9 mouse cellular contexts compared by ENCODE assay signal in the genomic region with DNA sequence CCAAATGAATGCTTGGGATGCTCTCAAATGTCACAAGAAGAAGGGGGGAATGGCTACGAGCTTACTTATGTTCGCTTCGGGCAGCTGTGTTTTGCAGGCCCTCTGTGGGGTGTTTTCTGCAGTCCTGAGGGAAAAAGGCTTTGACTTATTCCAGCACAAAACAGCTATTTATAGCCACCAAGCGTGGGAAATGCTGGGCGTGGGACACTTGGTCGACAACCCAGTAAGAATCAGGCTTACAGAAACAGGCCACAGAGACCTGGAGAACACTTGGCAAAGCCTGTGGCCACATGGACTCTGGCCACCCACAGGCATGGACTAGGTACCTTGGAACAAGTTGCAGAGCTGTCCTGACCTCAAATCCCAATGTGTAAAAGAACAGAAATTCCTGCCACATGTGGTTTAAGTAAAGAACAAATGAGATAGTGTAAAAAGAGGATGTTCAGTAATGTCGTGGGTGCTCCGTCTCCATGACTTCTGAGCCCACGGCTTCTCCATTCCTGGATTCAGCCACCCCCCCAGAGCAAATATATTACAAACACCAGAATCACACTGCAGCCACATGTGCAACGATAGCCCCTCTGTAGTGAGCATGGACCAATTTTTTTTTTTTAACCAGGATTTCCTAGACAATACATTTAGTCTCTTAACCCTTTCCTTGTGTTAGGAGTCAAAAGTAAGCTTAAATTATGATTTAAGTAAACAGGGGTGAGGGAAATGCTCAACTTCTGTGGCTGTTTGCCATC. TPM values are rescaled to one million over a fixed set of nuclear protein-coding genes. Genes with fewer than 3 reads are reported as not detected.
DNase-seq lines count a peak whose midpoint lies in the region; ATAC-seq and TF ChIP-seq lines count a peak whose summit lies in the region.
"Had no signal": no experiment of that assay in that cellular context is flagged by ENCODE, and none has a peak within 500 bp of the region (broad histone marks: within the 10 kb centered on the region; RNA-seq: fewer than 3 reads in every experiment).

No protein-coding gene starts in this region.

- no peaks in the 10 kb centered on the region for H3K9me3 ChIP-seq in ES-Bruce4 (replicated peaks; ENCODE audit: control insufficient read depth, insufficient read depth, low read length, poor library complexity, severe bottlenecking)
- no peaks in the 10 kb centered on the region for H3K9me3 ChIP-seq in limb, embryonic 10.5 days (replicated peaks)
- no peaks in the 10 kb centered on the region for H3K9me3 ChIP-seq in midbrain, embryonic 15.5 days
- H3K9me3 ChIP-seq: neural tube, embryonic 12.5 days had no signal

- 51% methylated on average over 10 of the region's 10 CpGs for WGBS in limb, embryonic 10.5 days
- 49% methylated on average over 10 of the region's 10 CpGs for WGBS in midbrain, embryonic 15.5 days

- H3K27me3 ChIP-seq in ES-Bruce4 (ENCODE audit: control insufficient read depth, insufficient read depth, low read length, poor library complexity, severe bottlenecking): no peaks in the 10 kb centered on the region
- no peaks in the 10 kb centered on the region for H3K27me3 ChIP-seq in limb, embryonic 10.5 days (ENCODE audit: low read depth, poor library complexity, severe bottlenecking)
- no peaks in the 10 kb centered on the region for H3K27me3 ChIP-seq in midbrain, embryonic 15.5 days (replicated peaks)
- H3K27me3 ChIP-seq: neural tube, embryonic 12.5 days had no signal

- no peak for TF ChIP-seq EP300 in ES-Bruce4 (IDR thresholded peaks at IDR 0.05; ENCODE audit: insufficient read depth, low read depth, low read length)

- H3K36me3 ChIP-seq in ES-Bruce4 (ENCODE audit: control insufficient read depth, insufficient read depth, low read length, poor library complexity, severe bottlenecking): no peaks in the 10 kb centered on the region
- H3K36me3 ChIP-seq in limb, embryonic 10.5 days: no peaks in the 10 kb centered on the region
- H3K36me3 ChIP-seq in midbrain, embryonic 15.5 days (replicated peaks): no peaks in the 10 kb centered on the region
- H3K36me3 ChIP-seq: neural tube, embryonic 12.5 days had no signal

- peak; percentile 100 for DNase-seq in adipocyte (ENCODE audit: low spot score)
- peak; percentile 79 for DNase-seq in gastrocnemius, postnatal 25 days
- peak; percentile 44 for DNase-seq in kidney, adult 18-20 months
- DNase-seq in limb, embryonic 10.5 days (ENCODE audit: low spot score): no peak
- peak; percentile 24 for DNase-seq in right cerebral cortex, postnatal 4 days

- TF ChIP-seq POLR2A in ES-Bruce4 (IDR thresholded peaks at IDR 0.05; ENCODE audit: insufficient read depth, low read length): no peak

- peak overlapping the region; percentile 1; the same call in 1 of the 2 replicates for H3K27ac ChIP-seq in ES-Bruce4 (ENCODE audit: insufficient read depth, low read length)
- peak overlapping the region; percentile 51 for H3K27ac ChIP-seq in limb, embryonic 10.5 days
- H3K27ac ChIP-seq in midbrain, embryonic 15.5 days: no peak overlapping the region
- H3K27ac ChIP-seq: neural tube, embryonic 12.5 days had no signal

- ATAC-seq in megakaryocyte-erythroid progenitor cell, adult 5-6 weeks (replicated peaks; ENCODE audit: low FRiP score, low TSS enrichment, poor library complexity, severe bottlenecking): no peak
- no peak for ATAC-seq in midbrain, embryonic 15.5 days (replicated peaks)

- peaks cover 6% of the 10 kb centered on the region for H3K4me1 ChIP-seq in ES-Bruce4 (ENCODE audit: control insufficient read depth, insufficient read depth, low read length)
- peaks cover 65% of the 10 kb centered on the region for H3K4me1 ChIP-seq in limb, embryonic 10.5 days
- H3K4me1 ChIP-seq in midbrain, embryonic 15.5 days: peaks cover 5% of the 10 kb centered on the region; the same call in 1 of the 2 replicates

- H3K4me3 ChIP-seq in ES-Bruce4 (ENCODE audit: low read depth, low read length): no peak overlapping the region
- H3K4me3 ChIP-seq in limb, embryonic 10.5 days: no peak overlapping the region
- no peak overlapping the region for H3K4me3 ChIP-seq in midbrain, embryonic 15.5 days
- H3K4me3 ChIP-seq: neural tube, embryonic 12.5 days had no signal

- H3K9ac ChIP-seq in ES-Bruce4 (ENCODE audit: low read depth, poor library complexity, severe bottlenecking): no peak overlapping the region
- H3K9ac ChIP-seq in midbrain, embryonic 15.5 days: no peak overlapping the region
- H3K9ac ChIP-seq: neural tube, embryonic 12.5 days had no signal

- no peak overlapping the region for H3K4me2 ChIP-seq in midbrain, embryonic 15.5 days
- H3K4me2 ChIP-seq: neural tube, embryonic 12.5 days had no signal

- no peak for TF ChIP-seq CTCF in ES-Bruce4 (IDR thresholded peaks at IDR 0.05; ENCODE audit: low read depth, low read length)

RNA-seq across cellular contexts. Expression of gene Ggta1, which starts 45.7 kb away (rescaled TPM):
- polyA plus RNA-seq in ES-Bruce4 (2011; ENCODE audit: insufficient read depth, insufficient read length, low read depth, missing spikeins): 45.2 and 52.5 TPM in 2 replicates
- total RNA-seq in gastrocnemius, postnatal 25 days (2021): 10 to 100 TPM in 1 of 2 experiments, 1 to 10 TPM in 1; 8.7 to 10.2 TPM
- 6.5 and 6.6 TPM in 2 replicates for polyA plus RNA-seq in limb, embryonic 10.5 days (2016; fragmentation: Nextera tagmentation; extraction: Ambion mirVana)
- total RNA-seq in megakaryocyte-erythroid progenitor cell, adult 5-6 weeks (2014; fragmentation: Nextera tagmentation): 8.4 and 13.4 TPM in 2 replicates
- 12.5 and 18.7 TPM in 2 replicates for total RNA-seq in megakaryocyte-erythroid progenitor cell, adult 5-6 weeks (2017)
- polyA plus RNA-seq in midbrain, embryonic 15.5 days (2015; fragmentation: Nextera tagmentation; extraction: Ambion mirVana): 6.3 and 6.6 TPM in 2 replicates

RNA-seq across cellular contexts. Expression of gene Dab2ip, which starts 49.3 kb away (rescaled TPM):
- polyA plus RNA-seq in ES-Bruce4 (2011; ENCODE audit: insufficient read depth, insufficient read length, low read depth, missing spikeins): 29.4 and 37.3 TPM in 2 replicates
- total RNA-seq in gastrocnemius, postnatal 25 days (2021): 10 to 100 TPM; 40.1 to 40.7 TPM
- polyA plus RNA-seq in limb, embryonic 10.5 days (2016; fragmentation: Nextera tagmentation; extraction: Ambion mirVana): 44.0 and 49.7 TPM in 2 replicates
- total RNA-seq in megakaryocyte-erythroid progenitor cell, adult 5-6 weeks (2014; fragmentation: Nextera tagmentation): 3.2 and 5.9 TPM in 2 replicates
- total RNA-seq in megakaryocyte-erythroid progenitor cell, adult 5-6 weeks (2017): 3.2 TPM in 2 replicates
- 75.5 and 79.7 TPM in 2 replicates for polyA plus RNA-seq in midbrain, embryonic 15.5 days (2015; fragmentation: Nextera tagmentation; extraction: Ambion mirVana)
